Mouse (Mus musculus) regulatory T cell (primary cell): ENCODE results near the gene Uhmk1.

Source experiments
- in situ Hi-C: fragments of 300-600 bp; cut with MboI, MseI; formaldehyde crosslinking; loops from one replicate; pipeline ENCODE4 v1.15.1; 2025; ENCODE audit warnings: high pct_unique_total_duplicates

Uhmk1 gene

GRCm38 (mm10) chr1:170174814-170175332 is 40.3 kb downstream of the Uhmk1 start, which contains the start of gene Uap1:
Gene Uap1, minus strand, starts transcription at chr1:170174957.
- in situ Hi-C loops, result no loop called here

GRCm38 (mm10) chr1:170173991-170174813 is 41.0 kb downstream of the Uhmk1 start:
- in situ Hi-C loops, result no loop called here

DNA sequence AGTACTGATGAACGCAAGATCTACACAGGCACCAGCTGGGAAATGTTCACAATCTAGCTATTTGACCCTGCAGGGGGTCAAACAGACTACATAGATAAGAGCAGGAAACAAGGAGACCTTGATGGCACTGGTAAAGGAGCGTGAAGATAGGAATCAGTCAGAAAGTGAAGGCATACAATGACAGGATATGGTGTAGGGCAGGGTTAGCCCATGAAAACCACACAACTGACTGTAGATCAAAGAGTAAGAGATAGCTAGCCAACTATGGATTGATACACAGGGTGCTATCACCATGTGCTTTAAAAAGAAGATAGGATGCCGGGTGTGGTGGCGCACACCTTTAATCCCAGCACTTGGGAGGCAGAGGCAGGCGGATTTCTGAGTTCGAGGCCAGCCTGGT is 47.4 kb downstream of the Uhmk1 start:
- in situ Hi-C loops, result no loop called here

DNA sequence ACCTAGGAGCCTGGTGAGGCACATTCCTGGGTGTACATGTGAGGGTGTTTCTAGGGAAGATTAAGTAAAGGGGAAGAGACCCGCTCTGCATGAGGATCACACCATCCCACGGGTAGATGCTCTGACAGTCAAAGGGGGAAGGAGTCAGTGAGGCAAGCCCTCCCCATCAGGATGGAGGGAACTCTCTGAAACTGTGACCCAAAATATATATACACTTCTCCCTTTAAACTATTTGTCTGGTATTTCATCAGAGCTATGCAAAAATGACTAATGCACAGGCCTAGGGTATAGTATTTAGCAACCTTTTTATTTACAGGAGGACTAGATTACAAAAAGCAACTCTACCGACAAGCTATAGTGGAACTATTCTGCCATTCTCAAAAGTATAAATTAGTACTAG is 50.3 kb downstream of the Uhmk1 start:
- in situ Hi-C loops, result no loop called here

GRCm38 (mm10) chr1:170164053-170164614 is 51.1 kb downstream of the Uhmk1 start:
- in situ Hi-C loops, result no loop called here

DNA sequence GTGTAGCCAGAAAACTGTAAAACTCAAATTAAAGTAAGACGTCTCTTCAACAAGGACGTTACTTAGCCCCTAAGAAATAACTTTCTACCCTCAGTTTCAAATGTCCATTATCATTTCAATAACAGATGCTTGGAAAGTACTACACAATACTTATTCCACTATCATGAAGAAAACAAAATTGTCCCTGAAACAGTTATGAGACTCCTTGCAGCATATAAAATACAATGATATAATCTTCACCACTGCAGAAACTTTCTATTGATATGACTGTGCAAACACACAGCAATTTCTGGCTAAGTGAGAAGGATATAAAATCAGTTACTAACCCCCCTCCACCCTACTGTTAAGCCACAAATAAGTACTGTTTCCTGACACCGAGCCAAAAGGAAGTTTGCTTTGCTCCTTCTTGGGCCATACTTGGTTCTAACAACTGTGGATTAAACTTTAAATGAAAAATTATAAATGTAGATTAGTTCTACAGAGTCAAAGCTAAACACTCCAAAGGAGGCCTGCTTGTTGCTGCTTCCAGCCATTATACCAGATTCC is 51.7 kb downstream of the Uhmk1 start:
- in situ Hi-C loops, result no loop called here

- in situ Hi-C loops, result no loop called here
Measured at GRCm38 (mm10) chr1:170161852-170162251, 53.3 kb downstream of the Uhmk1 start.

- in situ Hi-C loops, result no loop called here
Measured at GRCm38 (mm10) chr1:170160397-170160938, 54.7 kb downstream of the Uhmk1 start.

DNA sequence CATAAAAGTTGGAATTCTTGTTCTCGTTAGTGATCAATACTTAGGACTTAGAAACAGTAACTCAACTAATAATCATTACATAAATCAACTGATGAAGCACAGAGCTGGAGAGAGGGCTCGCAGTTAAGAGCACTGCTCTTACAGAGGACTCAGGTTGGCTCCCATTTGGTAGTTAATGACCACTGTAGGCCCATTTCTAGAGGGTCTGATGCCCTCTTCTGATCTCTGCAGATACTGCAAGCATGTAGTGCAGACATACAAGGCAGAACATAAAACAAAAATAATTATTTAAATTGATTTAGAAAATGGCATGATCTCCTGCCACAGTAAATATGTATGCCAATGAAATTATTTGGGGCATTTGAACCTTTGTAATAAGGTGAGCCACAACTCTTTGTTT is 55.5 kb downstream of the Uhmk1 start:
- in situ Hi-C loops, result no loop called here

DNA sequence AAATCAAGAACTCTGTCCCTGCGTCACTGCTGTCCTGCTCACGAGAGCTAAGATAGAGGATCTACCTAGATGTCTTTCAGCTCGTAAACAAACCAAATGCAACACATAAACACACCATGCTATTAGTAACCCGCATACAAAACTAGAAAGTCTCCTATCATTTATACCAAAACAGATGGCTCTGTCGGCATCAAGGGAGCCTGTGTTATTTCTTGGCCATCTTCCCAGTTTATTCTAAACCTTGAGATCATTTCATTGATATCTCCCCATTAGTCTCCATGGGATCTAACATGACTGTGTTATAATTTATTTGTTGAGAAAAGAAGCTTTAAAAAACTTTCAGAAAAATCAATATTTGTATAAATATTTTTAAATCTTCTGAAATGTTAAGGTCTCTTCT is 59.4 kb downstream of the Uhmk1 start:
- in situ Hi-C loops, result no loop called here

DNA sequence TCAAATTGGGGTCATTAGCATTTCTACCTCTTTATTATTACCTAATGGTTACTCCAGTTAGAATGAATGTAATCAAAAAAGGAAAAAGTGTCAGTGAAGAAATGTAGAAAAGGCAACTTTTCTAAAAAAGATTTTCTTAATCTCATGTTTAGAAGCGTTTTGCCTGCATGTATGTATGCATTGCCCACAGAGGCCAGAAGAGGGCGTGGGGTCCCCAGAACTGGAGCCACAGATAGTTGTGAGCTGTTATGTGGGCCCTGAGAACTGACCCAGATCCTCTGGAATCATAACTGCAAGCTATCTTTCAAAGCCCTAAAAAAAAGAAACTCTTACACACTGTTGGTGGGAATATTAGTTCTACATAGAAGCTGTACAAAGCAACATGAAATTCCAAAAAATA is 59.9 kb downstream of the Uhmk1 start:
- in situ Hi-C loops, result no loop called here

DNA sequence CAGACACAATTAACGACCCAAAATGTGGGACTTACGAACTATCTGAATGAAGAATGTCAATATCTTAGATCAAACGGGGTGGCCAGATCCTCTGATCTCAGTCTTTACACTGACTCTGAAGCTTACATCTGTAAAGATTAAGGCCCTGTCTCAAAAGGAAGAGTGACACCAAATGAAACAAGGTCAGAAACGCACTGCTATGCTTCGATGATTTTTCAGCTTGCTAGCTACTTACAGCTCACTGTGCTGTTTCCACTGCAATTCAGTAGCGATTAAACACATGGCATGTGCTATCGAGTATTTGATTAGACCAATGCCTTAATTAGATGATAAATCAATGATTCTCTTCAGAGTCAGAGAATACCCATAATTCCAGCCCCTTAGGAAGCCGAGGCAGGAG is 61.2 kb downstream of the Uhmk1 start:
- in situ Hi-C loops, result no loop called here

DNA sequence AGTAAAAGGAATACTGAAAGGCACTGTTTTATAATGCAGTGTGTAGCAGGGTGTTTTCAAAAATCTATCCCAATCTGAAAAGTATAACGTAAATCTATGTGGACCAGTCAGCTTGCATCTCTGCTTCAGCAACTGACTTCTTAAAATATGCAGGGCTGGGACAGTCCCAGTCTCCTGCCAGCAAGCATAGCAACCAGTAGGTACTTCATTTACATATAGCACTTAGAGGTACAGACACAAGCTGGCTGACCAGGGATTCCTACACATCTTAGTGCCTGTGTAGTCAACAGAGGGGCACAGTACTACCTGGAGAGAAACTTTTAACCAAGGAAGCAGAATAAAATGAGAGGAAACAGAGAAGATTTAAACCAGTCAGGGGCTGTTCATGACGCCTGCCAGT is 62.6 kb downstream of the Uhmk1 start:
- in situ Hi-C loops, result no loop called here

DNA sequence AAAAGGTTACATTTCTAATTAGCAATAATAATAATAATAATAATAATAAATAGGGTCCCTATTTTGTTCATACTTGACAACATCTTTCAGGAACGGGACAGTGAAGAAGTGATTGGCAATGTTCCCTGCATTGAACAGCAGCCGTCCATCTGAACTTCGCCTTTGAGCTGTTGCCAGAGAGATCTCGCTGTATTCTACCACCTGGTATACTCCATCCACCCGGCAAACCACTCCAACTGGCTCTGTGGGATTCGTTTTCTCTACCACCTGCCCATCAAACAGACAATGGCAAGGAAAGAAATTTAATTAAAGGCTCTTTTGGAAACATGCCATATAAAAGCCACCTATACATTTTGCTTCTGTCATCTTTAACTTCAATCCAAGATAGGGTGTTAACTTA is 64.3 kb downstream of the Uhmk1 start:
- in situ Hi-C loops, result no loop called here

- in situ Hi-C loops, result loop anchor here (5.0 to 25.0 kb wide), 2 partner anchors 48 to 612 kb away; partner anchors contain the start of gene Nuf2
Measured at GRCm38 (mm10) chr1:170149756-170150155, 65.4 kb downstream of the Uhmk1 start.

- in situ Hi-C loops, result loop anchor here (5.0 to 25.0 kb wide), 2 partner anchors 49 to 611 kb away; partner anchors contain the start of gene Nuf2
Measured at GRCm38 (mm10) chr1:170148536-170148935, 66.7 kb downstream of the Uhmk1 start.

DNA sequence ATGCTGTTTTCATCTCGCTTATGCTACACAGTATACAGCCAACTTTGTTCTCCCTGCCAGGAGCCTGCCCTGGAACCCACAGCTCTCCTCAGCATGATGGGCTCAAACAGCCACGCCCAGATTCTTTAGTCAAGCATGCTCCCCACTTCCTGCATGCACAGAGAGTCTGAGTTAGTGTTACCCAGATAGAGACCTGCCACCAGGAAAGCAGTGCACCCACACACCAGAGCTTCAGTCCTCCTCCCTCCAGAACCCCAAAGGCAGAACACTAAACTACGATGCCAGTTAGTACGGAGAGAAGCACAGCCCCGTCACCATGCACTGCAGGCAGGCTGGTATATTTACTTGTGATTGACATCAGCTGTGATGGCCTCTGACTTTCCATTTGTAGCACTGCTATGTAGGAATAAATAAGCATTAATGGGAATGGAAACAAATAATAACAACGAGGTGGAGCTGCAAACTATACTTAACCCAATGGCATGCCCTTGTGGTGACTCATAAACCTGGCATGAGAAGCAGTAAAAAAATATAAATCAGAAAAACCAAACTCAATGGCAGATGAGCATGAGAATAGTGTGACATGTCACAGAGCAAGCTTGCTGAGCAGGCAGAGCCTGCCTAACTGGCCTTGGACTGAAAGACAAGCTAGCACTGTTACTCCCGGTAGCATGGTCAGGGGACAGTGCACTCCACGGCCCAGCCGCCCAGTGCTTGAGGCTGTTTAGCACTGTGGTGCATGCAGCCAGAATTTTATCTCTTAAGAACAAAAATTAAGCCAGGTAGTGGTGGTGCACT is 67.3 kb downstream of the Uhmk1 start:
- in situ Hi-C loops, result loop anchor here (5.0 to 25.0 kb wide), 2 partner anchors 49 to 611 kb away; partner anchors contain the start of gene Nuf2

GRCm38 (mm10) chr1:170145606-170146005 is 69.6 kb downstream of the Uhmk1 start:
- in situ Hi-C loops, result loop anchor here (5.0 to 25.0 kb wide), 2 partner anchors 52 to 608 kb away; partner anchors contain the start of gene Nuf2
